Mouse (Mus musculus) spleen, embryonic (tissue): ENCODE measurements around the gene Slc3a2.

Experiments
- CTCF ChIA-PET: fragments of 350-600 bp; sonication (Branson Sonifier 250); formaldehyde crosslinking; loops from one replicate; lab custom pipeline; 2022; lab: Charles Lee

Slc3a2 gene

GRCm38 (mm10) chr19:8722907-8723573 lies at the start of gene Slc3a2:
Gene Slc3a2, minus strand, starts transcription at chr19:8723369.
- CTCF ChIA-PET = interaction anchor here (2.0 kb wide), 1 partner anchor 10 kb away, joined by 7 read pairs; no protein-coding TSS in a partner anchor

GRCm38 (mm10) chr19:8770567-8771270 lies 47.5 kb upstream of the Slc3a2 start, which contains the start of gene Tmem223:
Gene Tmem223, plus strand, starts transcription at chr19:8770996.
- CTCF ChIA-PET = interaction anchor here (1.1 kb wide), 1 partner anchor 57 kb away, joined by 4 read pairs; no protein-coding TSS in a partner anchor

DNA sequence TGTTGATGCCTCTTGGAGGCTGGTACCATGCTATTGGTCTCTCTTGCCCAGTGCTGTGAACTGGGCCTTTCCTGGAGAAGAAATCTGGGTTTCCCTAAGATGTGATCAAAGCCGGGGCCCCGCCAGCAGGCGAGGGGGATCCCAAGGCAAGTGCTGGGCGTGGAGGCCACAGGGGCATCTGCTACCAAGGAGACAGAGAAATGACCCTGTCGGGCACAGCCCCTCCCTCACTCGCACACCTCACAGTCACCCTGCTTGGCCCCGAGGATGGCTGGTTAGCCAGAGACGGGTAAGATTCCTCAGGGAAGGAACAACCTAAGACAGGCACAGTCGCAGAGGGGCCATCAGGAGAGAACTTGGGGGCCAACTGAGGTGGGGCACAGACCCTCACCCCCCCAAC lies 42.4 kb upstream of the Slc3a2 start:
- CTCF ChIA-PET = no interaction called here

DNA sequence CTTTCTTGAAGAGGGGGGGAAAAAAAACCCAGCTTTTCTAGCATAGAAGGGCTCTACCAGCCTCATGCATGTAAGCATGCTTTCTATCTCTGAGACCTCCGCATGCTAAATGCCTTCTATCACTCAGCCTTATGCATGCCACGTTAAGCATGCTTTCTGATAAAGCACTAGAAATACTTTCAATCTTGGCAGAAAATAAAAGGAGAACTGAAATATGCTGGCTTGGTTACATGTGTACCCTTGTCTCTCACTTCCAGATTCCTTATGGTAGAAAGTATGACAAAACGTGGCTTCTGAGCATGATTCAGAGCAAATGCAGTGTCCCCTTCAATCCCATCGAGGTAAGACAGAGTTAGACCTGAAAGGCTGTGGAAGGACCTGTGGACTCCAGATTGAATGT lies 40.1 kb upstream of the Slc3a2 start:
- CTCF ChIA-PET = interaction anchor here (1.0 kb wide), 1 partner anchor 200 kb away, joined by 3 read pairs; no protein-coding TSS in a partner anchor

GRCm38 (mm10) chr19:8760757-8761156 lies 37.6 kb upstream of the Slc3a2 start:
- CTCF ChIA-PET = interaction anchor here (0.7 to 1.1 kb wide), 2 partner anchors 36 to 41 kb away, joined by 3 to 5 read pairs; partner anchors contain the start of gene Zbtb3

DNA sequence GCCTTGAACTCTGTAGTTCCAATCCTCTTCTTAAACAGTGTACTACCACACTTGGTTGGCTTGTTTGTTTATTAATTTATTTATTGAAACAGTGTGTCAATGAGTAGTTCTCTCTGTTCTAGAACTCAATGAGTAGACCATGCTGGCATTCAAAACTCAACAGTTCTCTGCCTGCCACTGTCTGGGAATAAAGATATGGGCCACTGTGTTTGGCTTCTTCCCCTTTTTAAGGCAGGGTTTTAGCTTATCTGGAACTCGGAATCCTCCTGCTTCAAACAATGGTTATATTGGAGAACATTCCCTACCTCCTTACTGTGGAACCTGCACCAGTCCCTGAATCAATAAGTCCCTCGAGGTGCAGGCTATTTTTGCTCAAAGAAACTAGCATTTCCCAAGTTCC lies 35.7 kb upstream of the Slc3a2 start:
- CTCF ChIA-PET = no interaction called here

GRCm38 (mm10) chr19:8757471-8757998 lies 34.4 kb upstream of the Slc3a2 start:
- CTCF ChIA-PET = interaction anchor here (1.2 kb wide), 1 partner anchor 17 kb away, joined by 4 read pairs; the partner anchor contains the start of gene Tmem179b

DNA sequence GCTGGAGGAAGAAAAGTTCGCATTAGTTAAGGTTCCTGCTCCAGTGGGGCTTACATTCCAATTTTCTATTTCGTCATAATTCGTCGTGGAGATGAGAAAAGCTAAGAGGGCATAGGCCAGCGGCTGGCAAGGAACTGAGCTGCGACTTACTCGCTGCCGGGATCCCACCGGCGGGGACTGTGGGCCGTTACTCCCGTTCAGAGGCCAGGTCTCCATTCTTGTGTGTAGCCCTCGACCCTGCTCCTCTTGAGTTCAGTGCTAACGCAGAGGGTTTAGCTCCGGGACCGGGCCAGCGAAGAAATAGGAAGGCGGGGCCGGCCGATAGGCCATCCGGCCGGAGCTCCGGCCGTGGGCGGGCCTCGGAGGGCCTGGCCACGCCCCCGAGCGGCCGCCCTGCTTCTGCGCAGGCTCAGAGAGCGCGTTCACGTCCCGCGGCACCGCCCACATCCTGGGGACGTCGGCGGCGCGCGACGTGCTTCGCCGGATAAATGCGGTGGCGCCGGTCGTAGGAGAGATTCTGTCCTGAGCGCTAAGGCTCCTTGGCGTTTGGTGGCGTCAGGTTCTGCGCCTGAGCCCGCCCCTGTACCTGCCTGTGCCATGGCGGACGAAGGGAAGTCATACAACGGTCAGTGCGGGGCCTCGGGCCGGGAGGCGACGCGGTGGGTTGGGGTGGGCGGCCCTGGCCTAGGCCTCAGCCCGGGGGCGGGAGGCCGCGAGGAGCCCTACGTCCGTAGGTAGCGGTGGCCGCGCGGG lies 33.6 kb upstream of the Slc3a2 start, which contains the start of gene Nxf1:
TSS of gene Nxf1 (plus strand) at position 439 of the 753 bp plus-strand sequence.
- CTCF ChIA-PET = interaction anchor here (0.5 to 1.2 kb wide), 2 partner anchors 18 to 38 kb away, joined by 3 to 4 read pairs; partner anchors contain the start of gene Tmem179b

- CTCF ChIA-PET = interaction anchor here (0.7 kb wide), 1 partner anchor 19 kb away, joined by 3 read pairs; no protein-coding TSS in a partner anchor
These were observed 32.5 kb upstream of the Slc3a2 start for GRCm38 (mm10) chr19:8755652-8756051.

- CTCF ChIA-PET = no interaction called here
These were observed 24.2 kb upstream of the Slc3a2 start for GRCm38 (mm10) chr19:8747368-8747767.

DNA sequence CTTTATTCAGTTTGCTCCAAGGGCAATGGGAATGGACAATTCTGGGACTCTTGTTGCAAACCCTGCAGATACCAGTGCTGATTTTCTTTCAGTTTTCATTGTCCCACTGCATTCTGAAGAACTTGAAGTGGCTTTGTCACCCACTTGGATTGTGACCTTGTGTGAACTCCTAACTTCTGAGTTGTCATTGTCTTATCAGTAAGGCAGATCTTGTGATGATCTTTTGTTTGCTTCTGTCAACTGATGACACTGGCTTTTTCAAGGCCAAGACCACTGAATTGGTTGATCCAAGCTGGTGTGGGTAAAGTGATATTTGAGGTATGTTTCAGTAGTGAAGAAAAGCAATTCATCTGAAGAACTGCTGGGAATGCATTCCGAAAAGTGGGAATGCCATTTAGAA lies 22.2 kb upstream of the Slc3a2 start:
- CTCF ChIA-PET = no interaction called here

GRCm38 (mm10) chr19:8742176-8742575 lies 19.0 kb upstream of the Slc3a2 start:
- CTCF ChIA-PET = interaction anchor here (0.6 kb wide), 1 partner anchor 21 kb away, joined by 6 read pairs; no protein-coding TSS in a partner anchor

DNA sequence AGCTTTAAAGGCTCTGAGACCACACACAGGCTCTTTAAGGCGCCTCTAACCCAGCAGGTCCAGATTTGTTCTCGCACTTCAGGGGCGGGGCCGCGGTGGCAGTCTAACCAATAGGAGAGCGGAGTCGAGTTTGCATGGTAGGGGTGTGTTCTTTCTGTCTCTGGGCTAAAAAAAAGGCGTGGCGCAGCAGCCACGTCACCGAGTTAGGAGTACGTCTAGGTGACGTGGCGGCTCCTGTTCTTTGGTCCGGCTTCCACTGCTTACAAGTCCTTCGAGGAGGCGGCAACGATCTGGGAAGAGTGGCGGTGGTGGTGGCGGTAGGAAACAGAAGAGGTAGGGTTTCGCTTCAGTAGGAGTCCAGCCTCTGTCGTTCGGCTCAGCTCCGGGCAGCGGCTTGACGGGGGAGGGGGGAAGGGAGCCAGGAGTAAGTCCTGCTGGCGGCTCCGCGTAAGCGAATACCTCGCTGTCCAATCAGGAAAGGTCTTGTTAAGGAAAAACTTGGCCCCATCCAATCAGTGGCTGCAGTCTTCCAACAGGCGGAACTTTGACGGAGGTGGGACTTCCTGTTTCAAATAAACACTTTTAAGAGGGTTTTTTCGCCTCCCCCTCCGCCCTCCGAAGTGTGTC lies 18.2 kb upstream of the Slc3a2 start, which contains the start of gene Stx5a:
TSS of gene Stx5a (plus strand) at position 171 of the 627 bp plus-strand sequence.
- CTCF ChIA-PET = interaction anchor here (0.6 kb wide), 1 partner anchor 20 kb away, joined by 6 read pairs; no protein-coding TSS in a partner anchor

DNA sequence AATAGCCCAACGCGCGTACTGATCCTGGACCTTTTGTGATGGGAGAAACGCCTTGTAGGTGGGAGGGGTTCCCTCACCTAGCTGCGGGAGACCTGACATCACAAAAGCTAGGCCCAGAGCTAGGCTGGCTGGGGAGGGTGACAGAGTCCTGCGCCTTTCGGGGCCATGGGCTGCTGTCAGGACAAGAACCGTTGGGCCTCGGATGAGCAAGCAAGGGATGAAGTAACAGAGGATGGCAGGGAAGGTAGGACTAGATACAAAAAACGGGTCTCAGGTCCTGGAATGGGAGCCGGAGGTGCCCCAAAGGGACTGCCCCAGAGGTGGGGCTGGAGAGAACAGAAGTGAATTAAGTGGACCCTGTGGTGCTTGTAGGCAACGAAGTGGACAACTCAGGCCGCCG lies 17.4 kb upstream of the Slc3a2 start, which contains the start of gene 1700092M07Rik:
TSS of gene 1700092M07Rik (plus strand) at position 116 of the 400 bp plus-strand sequence.
- CTCF ChIA-PET = no interaction called here

- CTCF ChIA-PET = no interaction called here
These were observed 16.5 kb upstream of the Slc3a2 start for GRCm38 (mm10) chr19:8739646-8740045.

- CTCF ChIA-PET = no interaction called here
These were observed 15.7 kb upstream of the Slc3a2 start for GRCm38 (mm10) chr19:8738911-8739310.

GRCm38 (mm10) chr19:8736160-8736467 lies 12.9 kb upstream of the Slc3a2 start:
- CTCF ChIA-PET = no interaction called here

DNA sequence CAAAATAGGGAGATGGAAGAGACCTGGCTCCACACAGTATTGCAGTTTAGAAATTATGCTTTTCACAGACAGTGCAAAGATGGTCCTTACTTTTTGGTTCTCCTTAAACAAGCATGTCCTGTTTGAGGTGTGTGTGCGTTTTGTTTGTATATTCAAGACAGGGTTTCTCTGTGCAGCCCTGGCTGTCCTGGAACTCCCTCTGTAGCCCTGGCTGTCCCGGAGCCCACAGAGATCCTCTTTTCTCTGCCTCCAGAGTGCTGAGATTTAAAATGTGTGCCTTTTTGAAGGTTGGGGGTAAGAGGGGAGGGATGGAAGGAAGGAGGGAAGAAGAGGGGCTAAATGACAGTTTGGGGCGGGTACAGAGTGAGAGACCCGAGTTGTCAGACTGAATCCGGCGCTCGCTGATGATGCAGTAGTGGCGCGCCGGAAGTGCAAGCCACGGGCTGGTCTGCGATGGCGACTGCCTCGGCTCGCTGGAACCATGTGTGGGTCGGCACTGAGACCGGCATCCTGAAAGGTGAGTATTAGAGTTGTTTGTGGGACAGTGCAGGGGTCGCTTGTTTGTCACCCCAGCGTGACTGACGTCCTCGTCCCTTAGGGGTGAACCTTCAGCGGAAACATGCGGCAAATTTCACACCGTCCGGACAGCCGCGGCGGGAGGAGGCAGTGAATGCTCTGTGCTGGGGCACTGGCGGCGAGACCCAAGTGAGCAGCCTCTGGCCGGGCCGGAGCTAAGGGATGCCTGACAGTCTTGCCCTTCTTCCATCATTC lies 12.4 kb upstream of the Slc3a2 start, which contains the start of gene Wdr74:
TSS of gene Wdr74 (plus strand) at position 439 of the 771 bp plus-strand sequence.
- CTCF ChIA-PET = no interaction called here

DNA sequence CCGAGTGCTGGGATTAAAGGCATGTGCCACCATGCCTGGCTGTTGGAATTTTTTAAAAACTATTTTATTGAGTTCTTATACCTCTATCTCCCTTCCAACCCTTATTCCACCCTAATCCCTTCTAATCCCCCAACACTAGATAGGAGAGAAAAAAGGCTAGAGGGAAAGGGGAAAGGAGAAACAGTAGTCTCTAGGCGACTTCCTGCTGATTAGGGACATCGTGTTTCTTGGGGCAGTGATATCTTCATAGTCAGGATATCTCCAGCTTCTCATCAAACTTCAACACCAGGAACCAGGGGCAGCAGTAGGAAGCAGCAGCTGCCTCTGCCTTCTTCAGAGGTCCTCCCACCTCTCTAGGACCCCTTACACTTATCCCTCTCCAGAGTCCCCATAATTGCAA lies 11.2 kb upstream of the Slc3a2 start:
- CTCF ChIA-PET = no interaction called here
